Mouse (Mus musculus): ENCODE results near the gene Relb.

DNA sequence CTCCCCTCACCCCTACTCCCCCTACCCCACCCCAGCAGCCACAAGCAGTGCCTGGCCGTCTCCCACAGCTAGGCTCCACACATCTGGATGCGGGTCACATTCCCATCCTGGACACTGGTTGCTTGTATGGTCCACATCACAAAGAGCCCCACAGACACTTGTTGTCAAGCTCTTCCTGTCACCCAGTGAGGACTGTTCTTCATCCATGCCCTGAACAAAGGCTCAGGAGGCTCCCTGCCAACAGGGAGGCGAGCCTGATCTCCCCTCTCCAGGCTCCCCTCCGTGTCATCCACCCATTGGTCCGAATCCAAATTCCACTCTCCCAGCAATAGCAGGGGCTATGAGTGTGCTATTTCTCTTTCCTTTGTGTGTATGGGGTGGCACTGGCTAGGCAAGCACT lies 28.7 kb downstream of the Relb start:
- TF ChIP-seq CTCF (IDR thresholded peaks at IDR 0.05; ENCODE audit: insufficient read depth, low read length): no peak
- no peak for TF ChIP-seq POLR2A (IDR thresholded peaks at IDR 0.05; ENCODE audit: borderline replicate concordance, extremely low read depth, low read depth, low read length)
